Mouse (Mus musculus) hindbrain, postnatal 0 days (tissue): ENCODE data around the gene Mrpl9. TPM values are rescaled to one million over a fixed set of nuclear protein-coding genes. Genes with fewer than 3 reads are reported as not detected.

ENCODE experiments used
- ATAC-seq: fragments of 200-750 bp; cut with Nextera tagmentation; 2 replicates; pipeline ENCODE4 v1.8.0; 2017; ENCODE audit warnings: mild to moderate bottlenecking, moderate TSS enrichment, moderate library complexity
- DNase-seq: peaks from one replicate; pipeline ENCODE4 v3.0.0-alpha.2; 2015; ENCODE audit warnings: low spot score
- H3K27ac ChIP-seq: fragments of 300-500 bp; sonication (generic); 2 replicates; pipeline ENCODE4 v1.5.1; 2014; ENCODE audit warnings: mild to moderate bottlenecking
- H3K27me3 ChIP-seq: fragments of 300-500 bp; sonication (generic); 2 replicates; pipeline ENCODE4 v1.6.1; 2014; ENCODE audit warnings: low read length, mixed read lengths; ENCODE audit not compliant: insufficient read depth
- H3K36me3 ChIP-seq: fragments of 300-500 bp; sonication (generic); 2 replicates; pipeline ENCODE4 v1.6.1; 2014; ENCODE audit warnings: low read length, mixed read lengths; ENCODE audit not compliant: insufficient read depth
- H3K4me1 ChIP-seq: fragments of 300-500 bp; sonication (generic); 2 replicates; pipeline ENCODE4 v1.6.1; 2014; ENCODE audit warnings: antibody characterized with exemption, low read length, mixed read lengths; ENCODE audit not compliant: insufficient read depth
- H3K4me2 ChIP-seq: fragments of 300-500 bp; sonication (generic); 2 replicates; pipeline ENCODE4 v1.6.1; 2014; ENCODE audit warnings: low read depth, mild to moderate bottlenecking, low read length, moderate library complexity, mixed read lengths
- H3K4me3 ChIP-seq: fragments of 300-500 bp; sonication (generic); 2 replicates; pipeline ENCODE4 v1.5.1; 2014; ENCODE audit warnings: low read length
- H3K9ac ChIP-seq: fragments of 300-500 bp; sonication (generic); replicated peaks from 2 replicates; pipeline ENCODE4 v1.6.1; 2014; ENCODE audit warnings: mild to moderate bottlenecking, low read length, moderate library complexity, mixed read lengths
- H3K9me3 ChIP-seq: fragments of 300-500 bp; sonication (generic); 2 replicates; pipeline ENCODE4 v1.6.1; 2016; ENCODE audit warnings: low read length, mixed read lengths
- CTCF ChIP-seq: IDR thresholded peaks from 2 replicates; pipeline ENCODE4 v1.5.1; 2016; ENCODE audit warnings: antibody characterized with exemption, control low read depth, low read depth
- WGBS: fragments of 180-500 bp; shearing (Covaris S2); extraction: QIAGEN DNeasy Blood & Tissue Kit; methylation state at CpG from one replicate; pipeline ENCODE4 v1.1.7; 2014; 5-methylcytosine and 5-hydroxymethylcytosine counted together
- polyA plus RNA-seq: library from polyadenylated mRNA; unstranded; fragments of >200 nt; fragmentation: Nextera tagmentation; extraction: Ambion mirVana; gene quantifications from 2 replicates; pipeline ENCODE4 v1.2.1, GENCODE M21; 2015
- total RNA-seq: library from RNA; depleted of rRNA; stranded (reverse); fragments of >200 nt; gene quantifications from 2 replicates; pipeline ENCODE4 v1.2.3, GENCODE M21; 2014; rRNA removed

Gene Mrpl9
- total RNA-seq (45.8 and 49.2 TPM in 2 replicates), polyA plus RNA-seq (61.7 and 63.8 TPM in 2 replicates)

DNA sequence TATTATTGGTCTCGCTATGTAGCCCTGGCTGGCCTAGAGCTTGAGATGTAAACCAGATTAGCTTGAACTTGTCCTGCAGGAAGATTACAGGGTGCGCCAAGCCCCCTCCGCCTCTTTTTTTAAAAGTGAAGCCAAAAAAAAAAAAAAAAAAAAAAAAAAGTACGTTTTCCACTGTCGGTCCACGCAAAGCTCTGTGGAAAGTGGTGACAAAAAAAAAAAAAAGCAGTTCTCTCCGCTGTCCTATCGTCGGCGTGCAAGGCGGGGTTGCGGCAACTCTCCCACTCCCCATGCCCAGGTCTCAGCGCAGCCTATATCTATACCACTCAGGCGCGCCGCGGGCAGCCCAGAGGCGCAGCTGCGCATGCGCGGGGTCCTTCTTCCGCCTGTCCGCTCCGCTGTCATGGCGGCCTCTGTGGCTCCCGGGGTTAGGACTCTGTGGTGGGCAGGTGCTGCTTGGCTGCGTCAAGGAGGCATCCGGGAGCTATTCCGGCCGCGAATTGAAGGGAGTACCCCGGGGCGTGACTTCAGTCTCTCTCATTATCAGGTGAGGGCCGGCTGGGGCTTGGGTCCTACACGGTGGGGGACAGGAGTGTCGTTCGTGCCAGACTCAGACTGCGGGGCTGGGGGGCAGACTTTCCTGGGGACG lies at the start of gene Mrpl9:
Gene Mrpl9 (plus strand): TSS at position 368 of the 646 bp plus-strand sequence.
- Histone ChIP-seq H3K4me1 (no peaks in the 10 kb centered on the region), H3K4me3 (peak within 1 kb of the TSS; percentile 92), H3K27me3 (no peaks in the 10 kb centered on the region), H3K9me3 (no peaks in the 10 kb centered on the region), H3K36me3 (peaks cover 26% of the 10 kb centered on the region), H3K9ac (peak within 1 kb of the TSS; percentile 95), H3K27ac (peak within 1 kb of the TSS; percentile 79), H3K4me2 (peak within 1 kb of the TSS; percentile 95)
- under 1% methylated on average over 39 of the region's 39 CpGs for WGBS
- no peak for TF ChIP-seq CTCF
- ATAC-seq (peak; percentile 98), DNase-seq (peak; percentile 97)

GRCm38 (mm10) chr3:94396336-94396735 lies 46.8 kb upstream of the Mrpl9 start:
- Histone ChIP-seq H3K27ac (no peak overlapping the region), H3K9ac (no peak overlapping the region), H3K27me3 (no peaks in the 10 kb centered on the region), H3K4me3 (no peak overlapping the region), H3K9me3 (no peaks in the 10 kb centered on the region), H3K36me3 (no peaks in the 10 kb centered on the region), H3K4me2 (no peak overlapping the region), H3K4me1 (peaks cover 9% of the 10 kb centered on the region; the same call in 1 of the 2 replicates)
- no peak for ATAC-seq
- DNase-seq = no peak
- no peak for TF ChIP-seq CTCF
- 86% methylated on average over 1 of the region's 1 CpGs for WGBS

DNA sequence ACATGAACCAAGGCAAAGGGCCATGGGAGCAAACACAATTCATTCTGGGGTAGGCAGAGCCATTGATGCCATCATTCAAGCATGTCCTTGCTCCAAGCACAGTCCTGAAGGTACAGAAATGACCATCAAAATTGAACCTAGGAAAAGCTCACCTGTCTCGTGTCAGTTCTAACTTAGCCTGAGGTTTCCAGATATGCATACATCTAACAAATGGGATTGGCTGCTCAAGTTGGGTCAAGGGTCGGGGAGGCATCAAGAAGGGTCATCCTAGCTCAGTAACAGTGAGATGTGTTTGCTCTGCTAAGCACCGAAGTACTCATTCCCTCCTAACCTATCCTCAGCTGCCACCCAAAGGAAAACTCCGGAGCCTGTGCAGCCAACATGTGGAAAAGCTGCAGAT lies 46.3 kb upstream of the Mrpl9 start:
- Histone ChIP-seq H3K9ac (no peak overlapping the region), H3K27ac (no peak overlapping the region), H3K4me1 (peaks cover 9% of the 10 kb centered on the region; the same call in 1 of the 2 replicates), H3K4me3 (no peak overlapping the region), H3K9me3 (no peaks in the 10 kb centered on the region), H3K36me3 (no peaks in the 10 kb centered on the region), H3K4me2 (no peak overlapping the region), H3K27me3 (no peaks in the 10 kb centered on the region)
- WGBS = 87% methylated on average over 4 of the region's 4 CpGs
- ATAC-seq (no peak), DNase-seq (no peak)
- TF ChIP-seq CTCF = no peak

GRCm38 (mm10) chr3:94398217-94398616 lies 44.9 kb upstream of the Mrpl9 start, which contains the start of gene Lingo4:
Gene Lingo4 (plus strand): TSS chr3:94398517.
- Histone ChIP-seq H3K4me3 (peak within 1 kb of the TSS; percentile 37), H3K27ac (peak within 1 kb of the TSS; percentile 32; the same call in 1 of the 2 replicates), H3K36me3 (no peaks in the 10 kb centered on the region), H3K27me3 (no peaks in the 10 kb centered on the region), H3K9ac (peak within 1 kb of the TSS; percentile 50), H3K4me1 (peaks cover 9% of the 10 kb centered on the region; the same call in 1 of the 2 replicates), H3K9me3 (no peaks in the 10 kb centered on the region), H3K4me2 (peak within 1 kb of the TSS; percentile 74)
- DNase-seq (no peak), ATAC-seq (no peak)
- 69% methylated on average over 6 of the region's 6 CpGs for WGBS
- TF ChIP-seq CTCF = no peak

GRCm38 (mm10) chr3:94398943-94399481 lies 44.1 kb upstream of the Mrpl9 start:
- 2% methylated on average over 20 of the region's 20 CpGs for WGBS
- TF ChIP-seq CTCF = peak; percentile 51
- peak; percentile 79 for DNase-seq
- no peaks in the 10 kb centered on the region for H3K27me3 ChIP-seq
- peak overlapping the region; percentile 74 for H3K4me2 ChIP-seq
- peak overlapping the region; percentile 37 for H3K4me3 ChIP-seq
- peaks cover 9% of the 10 kb centered on the region; the same call in 1 of the 2 replicates for H3K4me1 ChIP-seq
- ATAC-seq = peak; percentile 89
- no peaks in the 10 kb centered on the region for H3K9me3 ChIP-seq
- peak overlapping the region; percentile 50 for H3K9ac ChIP-seq
- no peaks in the 10 kb centered on the region for H3K36me3 ChIP-seq
- H3K27ac ChIP-seq = peak overlapping the region; percentile 32; the same call in 1 of the 2 replicates

DNA sequence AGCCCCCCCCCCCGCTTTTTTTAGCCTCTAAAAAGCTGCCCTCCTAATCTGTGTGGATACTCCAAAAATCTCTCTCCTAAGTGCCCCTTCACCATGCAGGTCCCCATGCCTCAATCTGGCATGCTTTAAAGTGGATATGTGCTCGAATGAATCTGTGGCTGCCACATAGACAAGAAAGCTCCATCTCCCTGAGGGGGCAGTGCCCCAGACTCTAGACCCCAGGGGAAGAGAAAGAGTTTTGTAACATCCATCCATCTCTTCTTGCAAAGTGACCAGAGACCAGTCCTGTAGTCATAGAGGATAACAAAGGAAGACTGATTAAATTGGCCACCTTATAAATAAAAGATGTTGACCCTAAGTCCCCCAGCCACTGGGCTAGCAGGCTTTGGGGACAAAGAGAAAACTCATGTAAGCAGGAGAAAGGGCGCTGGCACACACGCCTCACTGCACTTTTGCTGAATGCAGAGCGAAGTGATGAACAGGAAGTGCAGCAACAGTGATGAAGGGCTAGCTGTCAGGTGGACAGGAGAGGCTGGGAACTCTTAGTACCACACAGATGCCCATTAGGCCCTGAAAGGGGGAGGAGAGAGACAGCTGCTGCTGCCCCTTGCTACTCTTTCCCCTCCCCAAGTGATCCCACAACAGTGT lies 43.3 kb upstream of the Mrpl9 start:
- H3K4me3 ChIP-seq = peak overlapping the region; percentile 37
- peaks cover 10% of the 10 kb centered on the region; the same call in 1 of the 2 replicates for H3K4me1 ChIP-seq
- peak overlapping the region; percentile 74 for H3K4me2 ChIP-seq
- WGBS = 17% methylated on average over 5 of the region's 5 CpGs
- H3K36me3 ChIP-seq = no peaks in the 10 kb centered on the region
- 0 out of 2 replicates have a peak overlapping the region, but pooled peaks have one; percentile 32 for H3K27ac ChIP-seq
- H3K9ac ChIP-seq = peak overlapping the region; percentile 50
- H3K9me3 ChIP-seq = no peaks in the 10 kb centered on the region
- TF ChIP-seq CTCF = no peak
- DNase-seq (peak; percentile 15), ATAC-seq (no peak)
- H3K27me3 ChIP-seq = no peaks in the 10 kb centered on the region
